Mouse (Mus musculus) MEL (cell line): ENCODE data around the gene Cmtm2b. TPM values are rescaled to one million over a fixed set of nuclear protein-coding genes. Genes with fewer than 3 reads are reported as not detected.
"Not testable (repeated sequence)": the region's sequence is repeated elsewhere in the genome, so short reads cannot be mapped to it uniquely, and the experiment has no call there.

Source experiments
- DNase-seq: peaks from one replicate; pipeline ENCODE4 v3.0.0; 2011; ENCODE audit warnings: low read depth, low spot score
- H3K27ac ChIP-seq: 2 replicates; pipeline ENCODE4 v1.5.1; 2012; ENCODE audit warnings: low read depth, mild to moderate bottlenecking, control low read depth, low read length, moderate library complexity; ENCODE audit not compliant: control insufficient read depth
- H3K27me3 ChIP-seq, 2 experiments: fragments of 150-350 bp in 1 of 2; sonication (generic) in 1 of 2; 2 replicates each; pipeline ENCODE4 v1.6.1; 2012; ENCODE audit warnings: low read length in 2 of 2, mild to moderate bottlenecking in 2 of 2, improper control_type of control experiment in 1 of 2, moderate library complexity in 1 of 2; ENCODE audit not compliant: insufficient read depth in 2 of 2, control insufficient read depth in 1 of 2
- H3K36me3 ChIP-seq, 2 experiments: 2 replicates each; pipeline ENCODE4 v1.6.1; 2012 to 2014; ENCODE audit warnings: low read length in 2 of 2, improper control_type of control experiment in 1 of 2, inconsistent platforms in 1 of 2, mild to moderate bottlenecking in 1 of 2; ENCODE audit not compliant: insufficient read depth in 2 of 2, control insufficient read depth in 1 of 2
- H3K4me1 ChIP-seq, 2 experiments: fragments of 150-350 bp in 1 of 2; sonication (generic) in 1 of 2; 2 replicates each; pipeline ENCODE4 v1.6.1; 2012; ENCODE audit warnings: low read length in 2 of 2, improper control_type of control experiment in 1 of 2, mild to moderate bottlenecking in 1 of 2; ENCODE audit not compliant: insufficient read depth in 2 of 2, control insufficient read depth in 1 of 2
- H3K4me3 ChIP-seq, 2 experiments: fragments of 150-350 bp in 1 of 2; sonication (generic) in 1 of 2; 2 replicates each; pipeline ENCODE4 v1.5.1; 2012; ENCODE audit warnings: low read depth in 2 of 2, low read length in 2 of 2, mild to moderate bottlenecking in 2 of 2, moderate library complexity in 2 of 2, control low read depth in 1 of 2, improper control_type of control experiment in 1 of 2; ENCODE audit not compliant: control insufficient read depth in 1 of 2, insufficient read depth in 1 of 2
- H3K79me2 ChIP-seq: 2 replicates; pipeline ENCODE4 v1.6.1; 2012; ENCODE audit warnings: mild to moderate bottlenecking, low read length, moderate library complexity; ENCODE audit not compliant: control insufficient read depth, poor library complexity, insufficient read depth
- H3K9ac ChIP-seq: 2 replicates; pipeline ENCODE4 v1.6.1; 2012; ENCODE audit warnings: low read depth, mild to moderate bottlenecking, control low read depth, low read length, moderate library complexity; ENCODE audit not compliant: control insufficient read depth, poor library complexity, severe bottlenecking
- H3K9me3 ChIP-seq: fragments of 150-350 bp; sonication (generic); replicated peaks from 2 replicates; pipeline ENCODE4 v1.6.1; 2012; ENCODE audit warnings: mild to moderate bottlenecking, low read length, improper control_type of control experiment, moderate library complexity; ENCODE audit not compliant: insufficient read depth
- EP300 ChIP-seq, 2 experiments: IDR thresholded peaks; 2 replicates each; pipeline ENCODE4 v1.6.1; 2011; ENCODE audit warnings: improper control_type of control experiment in 2 of 2, low read length in 2 of 2, low read depth in 1 of 2, mild to moderate bottlenecking in 1 of 2
- NELFE ChIP-seq: IDR thresholded peaks from 2 replicates; pipeline ENCODE4 v1.6.1; 2011; ENCODE audit warnings: low read depth, low read length, improper control_type of control experiment
- USF2 ChIP-seq, 2 experiments: IDR thresholded peaks; 2 replicates each; pipeline ENCODE4 v1.6.1; 2011 to 2012; ENCODE audit warnings: improper control_type of control experiment in 2 of 2, low read length in 2 of 2, borderline replicate concordance in 1 of 2, inconsistent platforms in 1 of 2, low read depth in 1 of 2, mild to moderate bottlenecking in 1 of 2; ENCODE audit not compliant: insufficient read depth in 1 of 2
- polyA plus RNA-seq, 2 experiments: library from polyadenylated mRNA; stranded (reverse) in 1 of 2; unstranded in 1 of 2; fragments of >175 nt in 1 of 2; fragments of >200 nt in 1 of 2; gene quantifications; 2 replicates each; pipeline versions ENCODE4 v1.2.1 to v1.2.4; 2012; ENCODE audit warnings: low replicate concordance in 2 of 2, low read depth in 1 of 2; ENCODE audit not compliant: insufficient read length in 2 of 2, insufficient read depth in 1 of 2, missing spikeins in 1 of 2
- total RNA-seq: library from RNA; depleted of rRNA; stranded (reverse); fragments of 300-350 nt; gene quantifications from 2 replicates; pipeline ENCODE4 v1.2.3, GENCODE M21; 2012

Cmtm2b gene
- total and polyA plus RNA-seq, 3 experiments: not detected

GRCm38 (mm10) chr8:104304962-104305361, 17.1 kb upstream of the Cmtm2b start:
- no peak for DNase-seq
- no peaks in the 10 kb centered on the region for H3K36me3 ChIP-seq
- no peaks in the 10 kb centered on the region for H3K9me3 ChIP-seq
- no peaks in the 10 kb centered on the region for H3K4me1 ChIP-seq
- TF ChIP-seq EP300 (IDR thresholded peaks at IDR 0.05; ENCODE audit: low read depth in 1 of 2, low read length in 2 of 2) (no peak), NELFE (no peak), USF2 (IDR thresholded peaks at IDR 0.05; ENCODE audit: borderline replicate concordance in 1 of 2, insufficient read depth in 1 of 2, low read depth in 1 of 2, low read length in 2 of 2) (no peak)
- TF ChIP-seq, all 39 proteins: peak for 0
- H3K79me2 ChIP-seq: no peaks in the 10 kb centered on the region
- no peak overlapping the region for H3K27ac ChIP-seq
- H3K9ac ChIP-seq: no peak overlapping the region
- no peak overlapping the region for H3K4me3 ChIP-seq
- no peaks in the 10 kb centered on the region; a peak in 2 of 4 replicates for H3K27me3 ChIP-seq

GRCm38 (mm10) chr8:104308341-104308740, 13.7 kb upstream of the Cmtm2b start:
- not testable (repeated sequence) for H3K9ac ChIP-seq, H3K4me3 ChIP-seq, H3K27me3 ChIP-seq, H3K9me3 ChIP-seq, DNase-seq, H3K36me3 ChIP-seq, H3K4me1 ChIP-seq, H3K27ac ChIP-seq, H3K79me2 ChIP-seq

- H3K27me3 ChIP-seq, H3K79me2 ChIP-seq, H3K27ac ChIP-seq, H3K9me3 ChIP-seq, H3K4me1 ChIP-seq, H3K9ac ChIP-seq, H3K36me3 ChIP-seq, DNase-seq, H3K4me3 ChIP-seq: not testable (repeated sequence)
Observed at GRCm38 (mm10) chr8:104309441-104310155, 12.4 kb upstream of the Cmtm2b start, which contains the start of the genes Gm45711 and Cmtm1. Gm45711 (minus strand) TSS chr8:104310081. Cmtm1 (minus strand) TSS chr8:104310145.

DNA sequence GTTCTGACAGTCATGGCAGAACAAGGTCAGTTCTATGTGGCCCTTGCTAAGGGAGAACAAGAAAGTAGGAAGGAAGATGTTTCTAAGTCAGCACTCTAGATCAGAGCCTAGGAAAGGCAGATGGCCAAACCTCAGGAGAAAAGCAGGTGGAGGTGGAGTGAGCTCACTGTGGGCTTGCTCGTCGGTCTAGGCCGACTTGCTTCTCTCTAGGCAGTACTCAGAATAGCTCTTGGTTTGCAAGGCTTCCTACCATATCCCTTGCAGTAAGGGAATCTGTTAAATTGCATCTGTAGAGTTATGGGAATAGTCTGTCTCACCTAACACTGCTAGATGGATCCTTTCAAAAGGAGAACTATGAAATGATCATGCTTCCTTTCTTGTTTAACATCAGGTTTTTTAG, 10.0 kb upstream of the Cmtm2b start:
- not testable (repeated sequence) for H3K27ac ChIP-seq, H3K9me3 ChIP-seq

More for the DNA sequence above, 10.0 kb upstream of the Cmtm2b start:
- H3K27me3 ChIP-seq, DNase-seq, H3K4me3 ChIP-seq, H3K4me1 ChIP-seq, H3K9ac ChIP-seq, H3K79me2 ChIP-seq, H3K36me3 ChIP-seq: not testable (repeated sequence)
